Mouse (Mus musculus): ENCODE measurements around the gene Cntfr. TPM values are rescaled to one million over a fixed set of nuclear protein-coding genes. Genes with fewer than 3 reads are reported as not detected.

Gene Cntfr
- total RNA-seq, 4 experiments from 2014 or later = 2.2 to 5.3 (median 4.9) TPM

GRCm38 (mm10) chr4:41679291-41679690 is 17.6 kb downstream of the Cntfr start:
- no peak for DNase-seq (ENCODE audit: low spot score)

DNA sequence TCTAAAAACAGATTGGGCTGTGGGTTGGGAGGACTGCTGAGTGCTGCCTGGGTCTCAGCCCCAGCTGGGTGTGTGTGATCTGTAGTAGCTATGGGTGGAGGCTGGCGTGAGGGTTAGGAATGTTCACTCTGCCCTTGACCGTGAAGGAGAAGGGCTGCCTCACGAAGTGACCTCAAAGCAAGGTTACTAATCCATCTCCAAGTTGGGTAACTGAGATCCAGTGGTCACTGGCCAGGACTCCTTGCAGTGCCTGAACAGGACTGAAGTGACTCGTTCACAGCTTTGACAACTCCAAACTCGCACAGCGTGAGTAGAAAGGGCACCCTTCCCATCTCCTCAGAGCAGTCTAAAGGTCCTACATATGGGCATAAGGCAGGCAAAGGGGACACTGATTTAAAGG is 18.0 kb downstream of the Cntfr start:
- DNase-seq (ENCODE audit: low spot score) = no peak

GRCm38 (mm10) chr4:41677006-41677629 is 19.8 kb downstream of the Cntfr start:
- no peak for DNase-seq (ENCODE audit: low spot score)

DNA sequence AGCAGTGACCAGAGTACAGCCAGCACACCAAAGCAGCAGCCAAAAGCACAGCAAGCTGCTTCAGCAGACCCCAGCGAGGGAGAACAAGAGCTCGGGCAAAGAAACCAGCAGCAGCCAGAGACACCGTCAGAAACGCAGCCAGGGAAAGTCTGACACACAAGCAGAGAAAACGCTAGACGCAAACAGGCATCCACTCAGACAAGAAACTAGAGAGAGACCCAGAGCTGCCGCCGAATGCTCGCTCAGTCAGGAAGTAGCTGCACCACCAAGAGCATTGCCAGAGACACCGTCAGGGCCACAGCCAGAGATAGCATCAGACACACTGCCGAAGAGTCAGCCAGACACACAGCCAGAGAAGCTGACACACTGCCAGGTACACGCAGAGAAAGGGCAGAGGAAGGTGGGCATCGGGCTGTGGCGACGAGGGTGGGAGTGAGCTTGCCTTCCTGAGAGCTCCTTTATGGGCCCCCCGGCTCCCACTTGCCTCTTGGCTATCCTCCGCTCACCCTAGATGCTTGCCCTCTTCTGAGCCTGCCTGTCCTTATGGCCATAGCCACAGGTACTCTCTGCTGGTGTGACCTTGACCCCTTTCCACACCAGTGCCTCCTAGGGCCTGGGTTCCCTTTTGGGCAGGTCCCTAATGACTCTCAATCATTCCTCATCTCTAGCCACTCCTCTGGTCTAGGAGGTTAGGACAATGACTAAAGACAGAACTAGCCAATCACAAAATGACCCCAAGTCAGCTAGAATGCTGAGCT is 20.5 kb downstream of the Cntfr start:
- DNase-seq (ENCODE audit: low spot score) = no peak

DNA sequence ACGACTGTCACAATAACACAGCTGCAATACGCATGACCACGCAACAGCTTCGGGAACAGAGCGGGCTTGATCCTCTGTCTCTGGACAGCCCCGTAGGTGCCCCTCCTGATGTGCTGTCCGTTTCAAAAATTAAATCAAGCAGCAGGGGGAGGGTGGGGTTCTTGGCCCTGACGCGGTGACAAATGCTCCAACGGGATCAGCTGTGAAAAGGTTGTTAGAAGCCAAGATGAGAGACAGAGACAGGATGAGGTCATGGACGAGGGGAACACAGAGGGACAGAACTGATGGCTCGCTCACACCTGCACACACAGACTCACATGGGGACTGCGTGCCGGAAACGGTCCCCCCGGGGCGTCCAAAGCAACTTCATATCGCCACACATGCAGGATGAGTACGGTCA is 23.7 kb downstream of the Cntfr start:
- DNase-seq (ENCODE audit: low spot score) = no peak

DNA sequence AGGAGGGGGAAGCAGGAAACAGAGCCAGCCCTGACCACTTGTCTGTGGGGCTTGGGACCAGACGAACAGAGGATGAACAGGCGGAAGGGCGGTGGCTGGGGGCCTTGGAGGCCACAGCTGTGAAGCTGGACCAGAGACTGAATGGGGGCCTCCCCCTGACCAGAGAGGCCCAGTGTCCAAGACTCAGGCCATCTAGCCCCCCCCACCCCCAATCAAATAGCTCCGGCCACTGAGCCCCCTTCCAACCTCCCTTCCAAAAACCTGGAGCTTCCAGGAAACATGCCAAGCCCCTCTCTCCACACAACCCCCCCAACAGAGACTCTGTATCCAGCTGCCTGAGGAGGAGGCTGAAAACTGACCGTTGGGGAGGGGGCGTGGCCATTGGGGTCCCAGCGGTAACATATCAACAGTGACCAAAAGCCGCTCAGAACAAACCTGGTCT is 24.3 kb downstream of the Cntfr start:
- DNase-seq (ENCODE audit: low spot score) = no peak

DNA sequence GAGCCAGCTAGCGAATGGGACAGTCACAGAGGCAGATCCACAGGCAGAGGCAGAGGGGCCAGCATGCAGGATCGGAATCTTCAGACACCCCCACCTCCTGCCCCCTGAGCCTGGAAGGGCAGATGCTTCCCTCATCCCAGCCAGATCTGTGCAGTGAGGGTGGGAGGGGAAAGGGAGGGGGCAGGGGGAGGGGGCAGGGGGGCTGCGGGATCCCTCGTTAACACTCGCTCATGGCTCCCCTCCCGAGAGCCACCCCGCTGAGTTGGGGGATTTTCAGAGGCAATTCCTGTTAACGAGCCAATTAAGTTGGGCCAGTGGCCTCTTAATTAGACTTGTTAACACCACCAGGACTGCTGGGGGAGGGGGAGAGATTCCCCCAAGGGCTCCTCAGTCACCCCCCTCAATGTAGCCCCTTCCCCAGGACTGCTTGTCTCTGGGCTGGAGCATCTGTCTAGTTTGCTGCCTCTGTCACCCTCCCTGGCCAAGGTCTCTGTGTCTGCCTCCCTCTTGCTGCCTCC is 24.9 kb downstream of the Cntfr start:
- no peak for DNase-seq (ENCODE audit: low spot score)

- no peak for DNase-seq (ENCODE audit: low spot score)
Measured at GRCm38 (mm10) chr4:41671500-41671899, 25.4 kb downstream of the Cntfr start.

GRCm38 (mm10) chr4:41670836-41671235 is 26.1 kb downstream of the Cntfr start:
- no peak for DNase-seq (ENCODE audit: low spot score)

DNA sequence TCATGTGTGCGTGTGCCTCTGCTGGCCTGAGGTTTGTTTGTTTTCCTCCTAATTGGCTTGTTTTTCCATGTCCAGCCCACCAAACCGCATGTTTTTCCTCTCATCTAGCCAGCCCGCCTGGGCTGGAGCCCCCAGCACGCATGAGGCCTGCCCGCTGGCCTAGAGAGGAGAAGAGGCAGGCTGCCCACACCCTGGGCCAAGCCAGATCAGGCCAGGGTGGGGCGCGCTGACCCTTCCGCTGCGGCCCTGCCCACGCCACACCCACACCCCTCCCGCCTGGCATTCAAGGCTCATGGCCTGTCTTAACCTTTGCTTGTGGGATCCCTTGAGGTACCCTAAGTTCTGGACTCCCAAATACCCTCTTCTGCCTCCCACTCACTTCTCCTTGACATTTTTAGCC is 30.2 kb downstream of the Cntfr start:
- DNase-seq (ENCODE audit: low spot score) = no peak

- no peak for DNase-seq (ENCODE audit: low spot score)
Measured at GRCm38 (mm10) chr4:41665009-41665675, 31.7 kb downstream of the Cntfr start.

GRCm38 (mm10) chr4:41664533-41664932 is 32.4 kb downstream of the Cntfr start:
- no peak for DNase-seq (ENCODE audit: low spot score)

DNA sequence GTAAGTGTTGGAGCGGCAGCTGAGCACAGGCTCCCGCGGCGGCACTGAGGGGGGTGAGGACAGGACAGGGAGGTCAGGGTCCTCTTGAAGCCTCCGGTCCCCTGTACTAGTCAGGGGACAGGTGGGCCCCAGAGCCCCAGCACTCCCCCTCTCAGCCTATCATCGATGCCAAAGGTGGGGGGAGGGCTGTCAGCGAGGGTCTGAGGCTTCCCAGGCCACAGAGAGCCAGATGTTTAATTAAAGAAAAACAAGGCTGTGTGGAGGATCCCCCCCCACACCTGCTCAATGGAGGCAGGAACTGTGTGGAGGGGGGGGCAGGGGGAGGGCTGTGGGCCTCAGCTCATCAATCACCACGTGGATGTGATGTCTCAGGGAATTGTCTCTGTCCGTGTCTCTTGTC is 33.3 kb downstream of the Cntfr start:
- DNase-seq (ENCODE audit: low spot score) = no peak

- no peak for DNase-seq (ENCODE audit: low spot score)
Measured at GRCm38 (mm10) chr4:41662723-41663122, 34.2 kb downstream of the Cntfr start.

GRCm38 (mm10) chr4:41660851-41661430 is 35.9 kb downstream of the Cntfr start:
- DNase-seq (ENCODE audit: low spot score) = no peak

DNA sequence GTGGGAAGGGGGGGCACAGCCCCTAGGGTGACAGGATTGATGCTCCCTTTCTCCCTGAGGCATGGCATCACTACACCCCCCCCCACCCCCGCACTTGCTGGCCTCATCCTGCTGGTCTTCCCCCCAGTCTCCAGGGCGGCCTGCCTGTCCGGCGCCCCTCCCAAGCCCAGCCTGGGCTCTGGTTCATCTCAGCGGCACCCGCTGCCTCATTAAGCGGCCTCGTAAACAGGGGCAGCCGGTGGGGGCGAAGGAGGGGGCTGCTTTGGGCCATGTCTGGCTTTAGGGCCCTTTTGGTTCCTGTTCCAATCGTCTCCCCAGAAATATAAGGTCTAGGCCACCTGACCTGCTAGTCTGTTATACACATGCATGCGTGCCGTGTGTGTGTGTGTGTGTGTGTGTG is 37.3 kb downstream of the Cntfr start:
- no peak for DNase-seq (ENCODE audit: low spot score)

- DNase-seq (ENCODE audit: low spot score) = no peak
Measured at GRCm38 (mm10) chr4:41658566-41659384, 38.1 kb downstream of the Cntfr start.

GRCm38 (mm10) chr4:41655525-41655924 is 41.4 kb downstream of the Cntfr start:
- DNase-seq (ENCODE audit: low spot score) = no peak

GRCm38 (mm10) chr4:41654217-41654616 is 42.7 kb downstream of the Cntfr start:
- peak; percentile 33 for DNase-seq (ENCODE audit: low spot score)

DNA sequence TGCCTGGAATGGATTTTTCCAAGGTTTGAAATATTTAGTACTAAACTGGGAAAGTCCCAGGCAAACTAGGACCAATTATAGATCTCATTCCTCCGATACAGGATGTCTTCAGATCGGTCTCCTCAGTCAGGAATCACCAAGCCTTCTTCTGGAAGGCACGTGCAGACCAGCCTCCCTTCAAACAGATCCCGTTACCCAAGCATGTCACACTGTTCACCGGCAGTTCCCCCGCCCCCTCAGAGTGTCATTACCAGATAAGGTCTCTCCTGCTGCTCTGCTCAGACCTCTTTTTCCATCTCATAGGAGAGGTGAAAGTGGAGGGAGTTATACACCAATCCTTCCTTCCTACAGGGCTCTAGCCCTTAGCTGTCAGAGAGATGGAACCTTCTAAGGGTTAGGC is 43.2 kb downstream of the Cntfr start:
- DNase-seq (ENCODE audit: low spot score) = no peak

GRCm38 (mm10) chr4:41653296-41653695 is 43.6 kb downstream of the Cntfr start:
- DNase-seq (ENCODE audit: low spot score) = peak; percentile 51
